Mouse (Mus musculus) embryonic fibroblast, embryonic 13.5 days (primary cell): ENCODE measurements at regions not wholly inside any gene's neighbourhood (a gene's known extent, or its start where the extent isn't known, plus 50 kb on each side); places are given as distances from the start of the nearest gene placed in this dataset.

ENCODE experiments used
- H3K27ac ChIP-seq: 2 replicates; pipeline ENCODE4 v1.5.1; 2012; ENCODE audit warnings: low read length, control low read depth, inconsistent platforms; ENCODE audit not compliant: insufficient read depth
- H3K4me1 ChIP-seq: 2 replicates; pipeline ENCODE4 v1.6.1; 2011; ENCODE audit warnings: low read length; ENCODE audit not compliant: control insufficient read depth, insufficient read depth
- H3K4me3 ChIP-seq: 2 replicates; pipeline ENCODE4 v1.5.1; 2011; ENCODE audit warnings: mild to moderate bottlenecking, control low read depth, low read length; ENCODE audit not compliant: insufficient read depth
- CTCF ChIP-seq: IDR thresholded peaks from 2 replicates; pipeline ENCODE4 v1.5.1; 2011; ENCODE audit warnings: mild to moderate bottlenecking, control low read depth, low read length, moderate library complexity, borderline replicate concordance; ENCODE audit not compliant: insufficient read depth
- POLR2A ChIP-seq: IDR thresholded peaks from 2 replicates; pipeline ENCODE4 v1.6.1; 2011; ENCODE audit warnings: low read depth, mild to moderate bottlenecking, control low read depth, low read length, moderate library complexity

DNA sequence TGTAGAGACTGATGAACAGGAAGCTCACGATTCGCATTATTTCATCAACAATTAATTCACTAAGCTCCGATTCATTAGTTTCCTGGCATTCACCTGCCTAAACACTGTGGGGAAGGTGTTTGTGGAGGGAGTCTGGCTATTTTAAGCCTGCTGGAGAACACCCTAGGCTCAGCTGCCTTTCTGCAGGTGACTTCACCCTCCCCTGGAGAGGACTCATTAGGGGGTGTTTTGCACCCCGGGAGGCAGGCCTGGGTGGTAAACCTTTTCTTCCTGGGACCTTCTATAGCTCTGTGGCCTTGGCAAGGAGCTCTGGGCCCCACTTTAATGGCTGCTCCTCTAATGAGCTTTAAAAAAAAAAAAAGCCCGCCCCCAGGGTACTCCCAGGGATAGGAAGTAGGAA is 55.4 kb upstream of the Bnc1 start:
- TF ChIP-seq CTCF (no peak), POLR2A (no peak)

DNA sequence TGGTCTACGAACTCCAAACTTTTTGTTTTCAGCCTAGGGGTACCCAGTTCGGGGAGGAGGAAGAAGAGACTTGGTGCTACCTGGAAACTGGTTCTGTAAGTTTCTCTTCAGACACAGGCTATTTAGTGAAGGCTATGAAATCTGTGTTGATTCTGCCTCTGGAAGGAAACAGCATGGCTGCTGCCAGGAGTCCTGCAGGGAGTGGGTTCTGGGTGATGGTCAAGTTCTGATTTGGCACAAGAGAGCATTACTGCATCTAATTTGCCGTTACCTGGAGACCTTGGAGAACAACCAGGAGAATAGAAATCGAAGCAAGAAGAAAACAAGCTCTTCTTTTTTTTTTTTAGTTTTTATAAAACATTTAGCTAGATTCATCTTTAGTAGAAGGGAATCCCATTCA is 61.3 kb upstream of the Bnc1 start:
- no peak overlapping the region for H3K4me3 ChIP-seq
- H3K27ac ChIP-seq = no peak overlapping the region
- TF ChIP-seq CTCF = no peak
- TF ChIP-seq POLR2A = no peak
- H3K4me1 ChIP-seq = no peaks in the 10 kb centered on the region

More for the DNA sequence above, 55.4 kb upstream of the Bnc1 start:
- no peak overlapping the region for H3K4me3 ChIP-seq
- H3K4me1 ChIP-seq = no peaks in the 10 kb centered on the region
- H3K27ac ChIP-seq = no peak overlapping the region

GRCm38 (mm10) chr7:82056551-82057230 is 64.6 kb upstream of the Bnc1 start:
- no peak for TF ChIP-seq POLR2A
- TF ChIP-seq CTCF = no peak
- peak overlapping the region; percentile 48 for H3K27ac ChIP-seq
- H3K4me1 ChIP-seq = no peaks in the 10 kb centered on the region
- H3K4me3 ChIP-seq = no peak overlapping the region

DNA sequence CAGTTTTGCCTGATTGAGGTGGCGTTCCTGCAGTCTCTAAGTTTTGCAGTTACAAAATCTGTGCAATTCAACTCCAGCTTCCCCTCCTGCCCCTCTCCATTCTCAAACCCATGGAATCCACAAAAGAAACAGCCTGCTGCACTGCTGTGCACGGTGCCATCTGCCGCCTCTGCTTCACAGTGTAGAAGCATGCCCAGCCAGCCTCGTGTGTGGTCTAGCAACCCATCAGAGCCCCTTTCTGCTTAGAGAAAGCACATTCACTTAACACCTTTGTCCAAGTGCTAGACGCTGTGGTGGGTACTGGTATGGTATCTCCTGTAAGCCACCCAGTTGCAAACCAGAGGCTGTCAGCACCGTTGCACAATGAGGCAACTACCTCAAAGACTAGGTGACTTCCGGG is 71.3 kb upstream of the Bnc1 start:
- Histone ChIP-seq H3K27ac (no peak overlapping the region), H3K4me1 (no peaks in the 10 kb centered on the region), H3K4me3 (no peak overlapping the region)
- TF ChIP-seq POLR2A (no peak), CTCF (no peak)

- TF ChIP-seq POLR2A (no peak), CTCF (no peak)
These were observed 77.7 kb upstream of the Bnc1 start for GRCm38 (mm10) chr7:82069629-82070450.

GRCm38 (mm10) chr7:82070946-82071727 is 79.0 kb upstream of the Bnc1 start:
- no peak for TF ChIP-seq CTCF
- TF ChIP-seq POLR2A = no peak
- no peak overlapping the region for H3K4me3 ChIP-seq

More at GRCm38 (mm10) chr7:82069629-82070450, 77.7 kb upstream of the Bnc1 start:
- H3K27ac ChIP-seq = no peak overlapping the region
- peaks cover 5% of the 10 kb centered on the region; the same call in 1 of the 2 replicates for H3K4me1 ChIP-seq
- no peak overlapping the region for H3K4me3 ChIP-seq

DNA sequence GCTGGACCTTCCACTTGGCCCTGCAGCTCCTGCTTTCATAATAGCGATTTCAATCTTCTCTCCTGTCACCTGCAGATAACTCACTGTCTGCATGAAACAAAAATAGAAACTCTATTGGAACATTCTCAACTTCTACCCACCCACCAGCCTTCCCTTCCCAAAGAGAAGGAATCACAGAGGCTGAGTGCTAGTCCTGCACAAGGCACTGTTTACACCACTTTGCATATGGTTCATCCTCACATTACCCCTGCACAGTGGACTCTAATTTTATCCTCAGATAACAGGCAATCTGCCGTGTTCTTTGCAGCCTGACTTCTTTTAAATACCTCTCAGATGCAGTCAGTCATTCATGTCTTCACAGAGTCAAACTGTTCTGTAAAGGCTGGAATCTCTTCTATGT is 83.3 kb upstream of the Bnc1 start:
- Histone ChIP-seq H3K4me3 (no peak overlapping the region), H3K4me1 (peaks cover 3% of the 10 kb centered on the region), H3K27ac (no peak overlapping the region)
- TF ChIP-seq CTCF (no peak), POLR2A (no peak)

More at GRCm38 (mm10) chr7:82070946-82071727, 79.0 kb upstream of the Bnc1 start:
- Histone ChIP-seq H3K27ac (no peak overlapping the region), H3K4me1 (peaks cover 5% of the 10 kb centered on the region; the same call in 1 of the 2 replicates)

DNA sequence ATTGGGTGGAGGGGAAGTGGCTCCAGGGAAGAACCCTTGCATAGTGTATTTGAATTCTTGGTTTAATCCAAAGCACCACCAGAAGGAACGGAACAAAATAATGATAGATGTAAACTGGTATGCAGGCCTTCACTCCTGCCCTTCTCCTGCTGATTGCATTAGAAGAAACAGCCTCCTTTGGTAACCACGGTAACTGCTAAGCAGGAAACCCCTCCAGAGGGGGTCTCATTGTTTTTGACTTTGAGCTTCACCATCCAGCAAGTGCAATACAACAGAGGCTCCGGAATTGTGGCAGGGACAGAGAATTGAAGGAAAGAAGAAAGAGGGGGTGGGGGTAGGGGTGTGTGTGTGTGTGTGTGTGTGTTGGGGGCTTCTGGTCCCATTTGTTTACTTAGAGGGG is 89.8 kb upstream of the Bnc1 start:
- TF ChIP-seq POLR2A = no peak
- no peak for TF ChIP-seq CTCF
- no peak overlapping the region for H3K27ac ChIP-seq
- H3K4me1 ChIP-seq = no peaks in the 10 kb centered on the region; the same call in 1 of the 2 replicates
- H3K4me3 ChIP-seq = no peak overlapping the region

DNA sequence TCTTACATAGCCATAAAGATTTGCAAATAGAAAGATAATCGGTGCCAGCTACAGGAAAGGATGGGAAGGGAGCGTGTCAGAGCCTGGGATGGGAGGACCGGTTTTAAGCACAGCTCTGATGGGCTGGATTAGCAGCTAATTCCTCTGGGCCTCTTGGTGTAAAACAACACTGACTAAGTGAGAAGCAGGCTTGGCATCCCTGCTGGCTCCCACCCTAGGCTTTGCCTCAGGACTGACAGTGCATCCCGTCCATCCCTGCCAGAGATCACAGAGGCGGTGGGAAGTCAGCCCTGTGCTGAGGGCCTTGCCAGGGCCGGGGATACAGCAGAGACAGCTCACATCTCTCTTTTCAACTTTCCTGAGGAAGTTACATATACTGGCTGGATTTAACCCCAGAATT is 90.8 kb upstream of the Sh3gl3 start:
- Histone ChIP-seq H3K4me1 (no peaks in the 10 kb centered on the region; the same call in 1 of the 2 replicates), H3K27ac (no peak overlapping the region), H3K4me3 (no peak overlapping the region)
- TF ChIP-seq POLR2A (no peak), CTCF (no peak)
